Mouse (Mus musculus): ENCODE results near the gene Cyth3.

Cyth3 gene

DNA sequence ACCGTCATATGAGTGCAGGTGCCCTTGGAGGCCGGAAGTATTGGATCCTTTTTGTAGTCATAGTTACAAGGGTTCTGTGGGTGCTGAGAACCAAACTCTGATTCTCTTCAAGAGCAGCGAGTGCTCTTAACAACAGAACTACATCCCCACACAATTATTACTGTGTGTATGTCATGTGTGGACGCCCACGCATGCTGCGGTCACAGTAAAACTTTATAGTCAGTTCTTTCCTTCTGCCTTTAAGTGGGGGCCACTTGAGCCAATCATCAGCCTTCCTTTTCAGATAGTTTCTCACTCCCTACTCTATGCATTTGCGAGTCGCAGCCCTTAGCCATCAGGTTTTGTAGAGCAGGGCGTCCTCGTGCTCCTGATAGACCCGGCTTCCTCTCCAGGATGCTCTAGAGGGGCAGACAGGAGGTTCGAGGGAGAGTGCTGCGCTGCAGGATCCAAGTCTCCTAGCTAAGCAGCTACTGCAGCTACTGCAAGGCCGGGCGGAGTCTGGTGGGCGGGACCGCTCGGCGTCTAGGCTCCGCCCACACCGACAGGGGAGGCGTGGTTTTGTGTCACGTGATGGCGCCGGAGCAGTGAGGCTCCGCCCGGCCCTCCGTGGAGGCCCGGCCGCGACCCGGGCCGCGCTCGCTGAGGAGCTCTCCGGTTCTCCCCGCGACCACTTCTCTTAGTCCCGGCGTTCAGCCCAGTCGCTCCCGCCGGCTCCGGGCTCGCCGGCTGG, at the start of gene Cyth3:
Cyth3 (plus strand) TSS at position 555 of the 730 bp plus-strand sequence.
- DNase-seq, result peak; percentile 97

DNA sequence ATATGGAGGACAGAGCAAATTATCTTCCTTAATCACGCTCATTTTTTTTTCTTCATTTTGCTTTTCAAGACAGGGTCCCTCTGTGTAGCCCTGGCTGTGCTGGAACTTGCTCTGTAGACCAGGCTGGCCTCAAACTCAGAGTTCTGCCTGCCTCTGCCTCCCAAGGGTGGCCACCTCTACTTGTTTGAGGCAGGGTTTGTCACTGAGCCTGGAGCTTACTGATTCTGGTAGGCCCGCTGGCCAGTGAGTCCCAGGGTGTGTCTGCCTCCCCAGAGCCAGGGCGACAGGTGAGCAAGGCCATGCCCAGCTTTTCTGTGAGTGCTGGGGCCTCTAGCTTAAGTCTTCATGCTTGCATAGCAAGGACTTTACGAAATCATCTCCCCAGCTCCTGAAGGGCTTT, 49.2 kb upstream of the Cyth3 start:
- no peak for DNase-seq

DNA sequence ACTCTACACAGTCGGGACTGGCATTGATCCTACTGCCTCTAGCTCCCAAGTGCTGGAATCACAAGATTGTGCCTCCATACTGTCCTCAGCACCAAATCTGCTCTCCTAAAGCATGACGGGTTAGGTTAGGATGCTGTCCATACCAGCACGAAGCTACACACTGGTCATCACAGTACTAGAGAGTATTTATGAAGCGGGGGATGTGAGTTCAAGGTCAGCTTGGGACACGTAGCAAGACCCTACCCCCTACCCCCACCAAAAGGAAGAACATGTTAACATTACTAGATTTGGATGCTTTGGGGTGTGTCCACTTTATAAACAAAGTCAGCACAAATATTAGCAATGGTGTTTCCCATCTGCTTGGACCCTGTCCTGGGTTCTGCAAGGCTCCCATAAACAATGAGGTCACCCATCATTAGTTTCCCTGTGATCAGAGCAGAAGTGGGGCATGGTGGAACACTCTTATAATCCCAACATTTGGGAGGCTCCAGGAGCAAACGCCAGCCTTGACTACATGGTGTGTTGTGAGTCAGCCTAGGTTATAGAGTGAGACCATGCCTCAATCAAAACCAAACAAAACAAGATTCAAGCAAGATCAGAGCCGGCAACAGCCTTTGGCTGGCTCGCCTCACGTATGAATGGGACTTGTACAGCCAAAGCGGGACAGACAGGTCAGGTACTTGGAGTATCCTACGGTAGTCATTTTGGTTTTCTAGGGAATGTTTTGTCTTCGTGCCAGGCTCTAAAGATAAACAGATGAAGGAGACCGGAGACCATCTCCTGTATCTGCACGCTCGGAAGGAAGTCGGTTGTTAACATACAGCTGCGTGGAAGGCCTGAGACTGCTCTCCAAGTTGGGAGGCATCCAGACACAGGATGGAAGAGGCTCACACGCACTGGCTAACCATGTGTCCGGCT, 47.7 kb upstream of the Cyth3 start:
- no peak for DNase-seq

DNA sequence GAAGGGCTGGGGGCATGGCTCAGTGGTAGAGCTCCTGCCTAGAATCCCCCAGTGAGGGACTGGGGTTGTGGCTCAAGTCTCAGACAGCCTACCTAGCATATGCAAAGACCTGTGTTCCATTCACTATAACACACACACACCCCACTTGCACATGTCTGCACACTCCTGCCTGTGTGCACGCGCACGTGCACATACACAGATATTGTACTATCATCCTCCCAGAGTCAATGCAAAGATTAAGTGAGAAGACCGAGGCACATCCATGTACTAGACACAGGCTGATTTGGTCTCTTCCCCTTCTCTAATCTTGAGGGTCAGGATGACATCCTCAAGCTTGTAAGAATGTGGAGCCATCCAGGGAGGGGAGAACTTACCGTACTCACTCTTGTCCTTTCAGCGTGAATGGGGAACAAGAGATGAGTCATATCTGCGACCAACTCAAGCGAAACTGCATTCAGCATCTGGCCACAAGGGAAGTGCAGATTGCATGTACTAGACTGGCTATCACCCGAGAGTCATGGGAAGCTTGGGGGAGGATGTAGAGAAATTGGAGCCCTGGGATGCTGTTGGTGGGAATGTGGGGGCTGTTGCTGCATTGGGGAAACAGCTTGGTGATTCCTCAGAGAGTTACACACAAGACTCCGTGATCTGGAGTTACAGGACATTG, 42.6 kb upstream of the Cyth3 start:
- no peak for DNase-seq

DNA sequence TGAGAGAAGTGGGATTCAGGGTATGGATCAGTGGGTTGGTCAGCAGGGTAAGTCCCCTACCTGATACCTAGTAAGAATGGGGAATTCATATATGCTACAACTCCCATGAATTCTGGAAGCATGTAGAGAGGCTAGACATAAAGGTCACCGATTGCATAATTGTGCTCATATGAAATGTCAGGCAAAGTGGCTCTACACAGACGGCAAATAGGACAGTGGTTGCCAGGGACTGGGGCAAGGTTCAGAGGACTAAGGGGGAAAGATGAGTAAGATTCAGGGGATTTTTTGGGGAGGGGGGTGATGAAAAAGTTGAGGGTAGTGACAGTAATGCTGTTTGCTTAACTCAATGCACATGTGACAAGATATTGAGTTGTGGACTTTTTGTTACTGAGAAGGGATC, 41.3 kb upstream of the Cyth3 start:
- no peak for DNase-seq

DNA sequence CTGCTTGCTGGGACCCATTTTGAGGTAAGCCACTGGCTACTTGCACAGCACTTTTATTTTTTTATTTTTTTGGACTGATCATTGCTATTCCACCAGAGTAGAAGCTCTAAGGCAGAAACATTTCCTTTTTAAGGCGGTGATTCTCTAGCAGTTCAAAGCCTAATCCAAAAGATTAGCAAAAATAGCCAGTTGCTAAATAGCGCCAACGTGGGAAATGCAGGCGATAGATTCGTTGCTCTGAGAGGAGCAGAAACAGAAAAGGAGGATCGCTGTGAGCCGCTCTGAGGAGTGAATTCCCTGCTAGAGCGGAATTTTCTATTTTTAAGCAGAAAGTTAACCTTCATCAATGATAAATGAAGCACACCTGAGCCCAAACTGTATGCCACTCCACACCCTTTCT, 40.4 kb upstream of the Cyth3 start:
- no peak for DNase-seq

DNA sequence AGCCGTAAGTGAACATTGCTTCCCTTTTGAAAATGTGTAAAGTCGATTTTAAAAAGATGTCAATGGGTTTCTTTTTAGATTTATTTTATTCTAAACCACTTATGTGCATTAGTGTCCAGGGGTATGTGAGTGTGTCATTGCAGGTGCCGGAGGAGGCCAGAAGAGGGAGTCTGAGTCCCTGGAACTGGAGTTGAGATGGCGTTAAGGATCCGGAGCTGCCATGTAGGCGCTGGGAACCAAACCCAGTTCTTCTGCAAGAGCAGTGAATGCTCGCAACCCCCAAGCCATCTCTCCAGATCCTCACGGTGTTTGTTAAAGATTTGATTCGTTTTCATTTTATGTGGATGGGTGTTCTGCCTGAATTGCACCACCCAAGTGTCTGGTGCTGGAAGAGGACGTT, 39.2 kb upstream of the Cyth3 start:
- DNase-seq, result no peak

DNA sequence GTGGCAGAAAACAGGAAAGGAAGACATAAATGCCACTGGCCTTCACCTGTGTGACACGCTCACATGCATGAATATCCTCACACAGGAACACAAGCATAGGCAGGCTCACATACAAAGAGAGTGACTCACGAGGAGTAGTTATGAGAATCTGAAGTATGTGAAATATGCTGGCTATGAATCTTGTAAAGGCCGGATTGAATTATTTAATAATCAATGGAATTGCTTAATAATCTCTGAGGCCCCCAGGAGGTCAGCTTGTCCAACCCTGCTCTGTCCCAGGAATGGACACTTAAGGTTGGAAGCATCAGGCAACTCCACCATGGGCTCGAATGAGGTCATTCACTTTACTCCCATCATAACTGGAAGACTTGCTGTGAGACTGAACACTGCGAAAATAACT, 37.3 kb upstream of the Cyth3 start:
- DNase-seq, result no peak

DNA sequence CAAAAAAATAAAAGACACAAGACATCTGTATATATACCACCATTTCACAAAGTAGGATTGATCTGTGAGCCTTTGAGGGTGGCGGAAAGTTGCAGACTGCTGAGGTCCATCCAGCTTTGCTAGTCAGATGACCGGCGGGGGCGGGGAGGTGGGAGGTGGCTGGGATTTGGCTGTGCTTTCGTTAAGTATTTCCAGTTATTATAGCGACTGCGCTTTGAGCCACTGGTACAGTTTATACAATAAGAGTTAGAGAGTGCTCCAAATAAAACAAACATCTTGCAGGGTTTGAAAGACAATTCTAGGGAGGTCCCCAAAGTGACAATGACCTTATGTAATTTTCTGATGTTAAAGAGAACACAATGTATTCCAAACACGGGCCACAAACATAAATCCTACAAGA, 35.9 kb upstream of the Cyth3 start:
- no peak for DNase-seq

DNA sequence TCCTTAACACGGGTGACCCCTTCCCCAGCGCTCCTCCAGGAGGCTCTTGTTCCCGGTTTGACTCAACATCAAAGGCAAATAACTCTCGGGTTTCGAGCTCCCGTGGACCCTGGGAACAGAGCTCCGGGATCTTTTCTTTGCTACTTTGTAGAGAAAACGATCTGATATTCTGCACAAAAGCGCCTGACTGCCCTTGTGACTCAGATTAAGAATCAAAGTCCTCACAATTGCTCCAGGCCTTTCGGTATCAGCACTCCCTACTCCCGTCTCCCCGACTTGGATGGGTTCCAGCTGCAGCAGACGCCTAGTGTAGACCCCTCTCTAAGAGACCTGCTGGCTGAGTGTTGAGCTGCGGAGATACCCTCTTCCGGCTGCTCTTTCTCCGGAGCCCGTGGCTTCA, 33.1 kb upstream of the Cyth3 start:
- DNase-seq, result no peak

DNA sequence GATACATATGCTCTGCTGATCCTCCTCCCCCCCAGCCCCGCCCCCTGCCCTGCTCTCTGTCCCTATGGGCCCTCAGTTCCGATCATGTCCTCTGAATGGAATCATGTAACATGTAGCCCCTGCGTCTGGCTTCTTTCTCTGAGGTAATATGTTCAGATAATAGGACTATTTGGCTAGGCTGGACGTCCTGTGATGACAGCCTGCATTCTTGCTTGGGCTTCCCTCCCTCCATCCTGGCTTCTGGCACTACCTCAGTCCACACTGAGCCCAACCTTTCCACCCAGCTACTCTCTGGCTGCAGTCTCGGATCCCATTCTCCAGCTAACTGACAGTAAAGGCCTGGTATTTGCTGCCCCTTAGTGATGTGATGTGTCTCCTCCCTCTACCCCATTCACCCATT, 29.3 kb upstream of the Cyth3 start:
- no peak for DNase-seq

DNA sequence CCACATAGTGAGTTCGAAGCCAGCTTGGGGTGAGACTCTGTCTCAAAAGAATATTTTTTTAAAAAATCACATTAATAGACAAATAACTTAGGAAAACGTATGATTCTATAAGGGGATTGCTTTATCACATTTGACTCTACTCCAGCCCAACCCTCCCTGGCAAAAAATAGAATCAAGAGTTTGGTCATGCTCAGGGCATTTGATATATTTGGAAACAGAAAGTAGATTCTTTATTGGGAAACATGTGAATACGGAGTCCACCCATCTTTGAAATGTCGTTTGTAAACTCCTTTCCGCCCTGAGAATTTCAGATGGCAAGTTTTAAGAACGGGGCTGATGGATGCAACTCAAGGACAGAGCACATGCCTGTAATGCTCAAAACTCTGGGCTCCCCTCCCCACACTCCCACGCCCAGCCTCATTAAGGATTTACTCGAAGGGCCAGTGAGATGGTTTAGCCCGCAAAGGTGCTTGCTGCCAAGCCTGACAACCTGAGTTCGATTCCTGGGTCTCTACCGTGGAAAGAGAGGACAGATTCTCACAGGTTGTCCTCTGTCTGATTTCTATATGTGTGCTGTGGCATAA, 28.6 kb upstream of the Cyth3 start:
- no peak for DNase-seq

DNA sequence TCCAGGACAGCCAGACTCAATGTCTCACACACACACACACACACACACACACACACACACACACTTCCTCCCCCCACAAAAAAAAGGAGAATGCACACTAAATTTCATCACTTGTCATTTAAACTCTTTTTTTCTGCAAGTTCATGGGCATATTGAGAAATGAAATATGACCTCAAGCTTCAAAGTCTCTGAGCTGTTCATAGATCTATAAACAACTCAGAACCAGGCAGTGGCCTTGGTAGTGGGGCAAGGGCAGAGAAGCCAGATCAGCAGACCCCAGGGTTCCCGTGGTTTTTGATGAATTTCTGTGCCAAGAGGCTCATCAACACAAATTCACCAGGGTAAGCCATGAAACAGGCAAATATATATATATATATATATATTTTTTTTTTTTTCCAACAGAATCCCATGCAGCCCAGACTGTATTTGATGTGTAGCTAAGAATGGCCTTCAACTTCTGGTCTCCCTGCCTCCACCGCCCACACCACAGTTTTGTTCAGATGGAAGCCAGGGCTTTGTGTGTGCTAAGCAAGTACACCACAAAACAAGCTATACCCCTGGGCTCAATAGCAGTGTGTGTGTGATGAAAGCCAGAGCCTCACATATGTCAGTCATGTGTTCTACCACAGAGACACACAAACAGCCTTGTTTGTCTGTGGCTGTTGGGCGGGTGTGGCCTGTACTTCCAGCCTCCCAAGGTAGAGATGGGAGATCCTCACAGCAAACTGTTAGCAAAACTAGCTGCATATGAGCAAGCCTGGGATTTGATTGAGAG, 27.8 kb upstream of the Cyth3 start:
- DNase-seq, result no peak

DNA sequence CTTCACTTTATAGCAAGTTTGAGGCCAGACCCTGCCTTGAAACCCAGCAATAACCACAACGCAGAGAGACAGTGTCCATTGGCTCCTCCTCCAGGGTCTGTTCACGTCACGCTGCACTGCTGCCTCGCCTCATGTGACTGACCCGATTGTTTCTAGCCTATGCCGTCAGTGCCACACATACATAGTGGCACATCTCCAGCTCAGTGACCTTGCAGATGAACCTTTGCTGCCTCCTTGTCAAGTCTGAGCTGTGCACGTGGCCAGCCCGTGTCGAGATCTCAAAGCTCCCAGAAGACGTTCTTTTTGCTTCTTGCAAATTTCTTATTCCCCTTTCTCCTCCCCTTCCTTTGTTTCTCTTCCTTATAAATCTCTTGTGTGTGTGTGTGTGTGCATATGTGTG, 20.2 kb upstream of the Cyth3 start:
- no peak for DNase-seq

DNA sequence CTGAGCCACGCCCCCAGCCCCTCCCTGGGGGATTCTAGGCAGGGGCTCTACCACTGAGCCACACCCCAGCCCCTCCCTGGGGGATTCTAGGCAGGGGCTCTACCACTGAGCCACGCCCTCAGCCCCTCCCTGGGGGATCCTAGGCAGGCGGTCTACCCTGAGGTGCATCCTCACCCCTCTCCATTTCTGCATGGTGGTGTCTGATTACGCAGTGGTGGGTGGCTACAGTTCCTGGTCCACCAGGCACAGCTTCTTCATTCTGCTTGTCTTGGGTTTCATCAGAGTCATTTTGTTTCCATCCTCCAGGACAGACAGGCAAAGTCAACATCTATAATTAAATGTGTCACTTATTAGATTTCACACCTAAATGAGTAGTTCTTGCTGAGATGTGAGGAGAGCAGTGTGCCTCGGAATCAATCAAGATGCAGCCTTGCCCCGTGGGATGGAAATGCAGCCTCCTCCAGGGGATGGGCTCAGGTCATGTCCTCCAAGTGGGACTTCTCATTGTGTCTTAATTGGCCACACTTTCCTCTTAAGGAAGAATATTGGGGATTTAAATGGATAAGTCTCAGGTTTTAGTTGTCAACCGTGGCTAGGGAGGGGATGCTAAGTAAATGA, 18.0 kb upstream of the Cyth3 start:
- DNase-seq, result no peak

DNA sequence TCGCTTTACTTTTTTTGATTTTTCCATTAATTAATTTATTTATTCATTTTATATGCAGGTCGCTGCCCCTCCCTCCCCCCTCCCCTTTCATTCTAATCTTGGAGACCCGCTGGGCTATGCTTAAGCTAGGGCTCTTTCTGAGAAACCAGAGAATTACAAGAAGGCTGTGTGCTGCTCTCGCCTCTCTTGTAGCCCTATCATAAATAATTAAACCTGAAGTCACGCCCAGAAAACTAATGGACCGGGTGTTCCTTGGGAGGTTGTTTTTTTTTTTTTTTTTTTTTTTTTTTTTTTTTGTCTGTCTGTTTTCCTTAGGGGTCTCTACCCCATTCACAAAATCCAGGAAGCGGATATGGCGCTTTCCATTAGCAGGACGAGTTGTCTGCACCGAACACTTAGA, 15.5 kb upstream of the Cyth3 start:
- no peak for DNase-seq

DNA sequence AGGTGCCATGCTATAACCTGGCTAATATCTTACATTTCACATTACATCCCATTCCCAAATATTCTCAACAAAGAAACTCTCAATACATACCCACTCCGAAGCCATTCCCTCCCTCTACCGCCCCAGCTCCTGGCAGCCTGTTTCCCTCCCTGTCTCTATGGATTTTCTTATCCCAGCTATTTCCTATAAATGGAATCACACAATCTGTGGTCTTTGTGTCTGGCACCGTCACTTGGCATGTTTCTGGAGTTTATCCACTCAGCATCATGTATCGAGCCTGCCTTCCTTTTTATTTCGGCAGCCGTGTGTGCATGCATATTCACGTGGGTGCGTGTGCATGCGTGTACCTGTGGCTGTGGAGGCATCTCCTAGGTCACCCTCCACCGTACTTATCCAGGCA, 14.1 kb upstream of the Cyth3 start:
- no peak for DNase-seq

DNA sequence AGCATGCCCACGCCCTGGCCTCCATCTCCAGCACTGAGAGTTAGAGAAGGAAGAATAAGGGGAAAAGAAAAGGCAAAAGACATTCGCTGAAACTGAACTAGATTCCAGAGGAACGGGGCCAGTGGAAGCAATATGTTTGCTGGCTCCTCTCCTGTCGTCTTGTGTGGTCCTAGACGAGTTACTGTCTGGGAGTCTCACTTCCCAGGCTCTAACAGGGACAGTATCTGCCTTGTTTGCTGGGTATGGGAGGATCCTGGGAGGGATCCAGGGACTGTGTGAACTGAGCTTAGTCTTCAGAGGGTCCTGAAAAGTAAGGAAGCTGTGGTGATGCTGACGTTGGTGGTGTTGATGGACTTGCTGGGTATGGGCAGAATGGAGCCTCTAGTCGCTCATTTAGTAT, 10.3 kb upstream of the Cyth3 start:
- DNase-seq, result no peak

DNA sequence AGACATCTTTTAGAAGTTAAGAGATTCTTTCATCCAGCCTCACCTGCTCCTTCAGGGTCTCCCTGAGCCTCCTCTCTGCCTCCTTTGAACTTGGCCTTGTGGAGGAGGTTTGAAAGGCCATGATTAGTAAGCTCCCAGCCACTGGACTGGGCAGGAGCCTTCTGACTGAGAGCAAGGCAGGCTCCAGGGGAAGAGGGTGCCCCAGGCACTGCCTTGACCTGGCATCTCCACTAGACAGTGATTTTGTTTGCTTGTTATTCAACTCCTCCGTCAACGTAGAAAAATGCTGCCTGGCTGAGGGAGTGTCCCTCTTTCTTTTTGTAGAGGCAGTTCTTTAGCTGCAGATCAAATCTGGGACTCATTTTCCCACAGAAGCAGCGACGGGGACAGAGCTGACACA, 9.0 kb upstream of the Cyth3 start:
- DNase-seq, result no peak

DNA sequence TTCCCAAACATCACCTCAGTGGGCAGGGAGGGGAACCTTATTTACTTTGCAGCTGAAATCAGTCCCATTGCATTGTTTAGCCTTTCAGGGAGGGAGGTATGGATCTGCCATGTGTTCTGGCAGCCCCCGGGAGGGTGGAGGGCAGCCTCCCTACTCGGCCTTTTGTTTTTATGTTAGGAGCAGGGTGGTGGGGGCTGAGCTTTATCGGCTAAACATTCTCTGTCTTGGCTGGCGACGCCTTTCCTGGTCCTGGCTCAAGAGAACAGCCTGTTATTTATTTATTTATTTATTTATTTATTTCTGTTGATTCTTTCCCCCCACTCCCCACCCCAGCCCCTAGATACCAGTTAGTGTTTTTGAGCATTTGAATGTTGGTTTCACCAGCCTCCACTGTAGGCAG, 7.7 kb upstream of the Cyth3 start:
- DNase-seq, result no peak

DNA sequence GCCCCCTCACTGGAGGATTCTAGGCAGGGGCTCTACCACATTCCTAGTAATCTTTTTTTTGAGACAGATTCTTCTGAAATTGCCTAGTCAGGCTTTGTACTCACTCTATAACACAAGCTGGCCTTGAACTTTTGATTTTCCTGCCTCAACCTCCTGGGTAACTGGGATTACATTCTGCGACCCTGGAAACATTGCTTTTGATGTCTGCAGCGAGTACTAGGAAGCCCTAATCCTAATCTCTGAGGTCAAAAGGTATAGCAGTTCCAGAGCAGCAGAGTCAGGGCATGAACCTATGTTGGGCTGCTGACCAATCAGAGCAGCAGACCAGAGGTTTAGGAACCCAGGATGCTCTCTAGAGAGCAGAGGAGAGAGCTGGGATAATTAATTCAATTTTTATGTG, 6.9 kb upstream of the Cyth3 start:
- no peak for DNase-seq

DNA sequence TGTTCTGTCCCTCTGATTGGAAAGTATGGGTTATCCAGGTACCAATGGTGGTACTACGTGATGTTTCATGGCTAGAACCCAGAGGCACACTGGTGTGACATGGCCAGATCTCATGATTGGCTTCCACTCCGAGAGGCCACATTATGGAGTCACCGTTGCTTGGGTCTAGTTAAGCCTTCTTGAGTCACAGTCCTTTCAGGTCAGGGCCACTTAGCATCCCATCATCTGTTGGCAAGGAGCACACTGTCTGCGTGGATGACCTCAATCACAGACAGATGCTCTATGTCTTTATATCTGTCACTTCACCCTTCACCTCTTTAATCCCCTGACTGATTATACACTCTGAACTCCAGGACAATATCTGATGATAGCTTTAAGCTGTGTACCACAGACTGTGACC, 6.1 kb upstream of the Cyth3 start:
- no peak for DNase-seq
